In genomic region chr11:96973426-96973964, GRCm38 (mm10) we compare ENCODE assay signal across 7 mouse cellular contexts. TPM values are rescaled to one million over a fixed set of nuclear protein-coding genes. Genes with fewer than 3 reads are reported as not detected.
A peak's percentile ranks its signal among the peaks of the same experiment; 100 is the strongest.
DNase-seq lines count a peak whose midpoint lies in the region; ATAC-seq and TF ChIP-seq lines count a peak whose summit lies in the region.

No protein-coding gene starts in this region.

- H3K9me3 ChIP-seq in liver, embryonic 15.5 days (replicated peaks) = no peaks in the 10 kb centered on the region

- TF ChIP-seq CTCF in layer of hippocampus, adult 2 months (conservative IDR thresholded peaks at IDR 0.05) = no peak

- H3K9ac ChIP-seq in liver, embryonic 15.5 days = no peak overlapping the region

- no peak overlapping the region for H3K4me3 ChIP-seq in layer of hippocampus, adult 2 months
- no peak overlapping the region for H3K4me3 ChIP-seq in liver, embryonic 15.5 days (replicated peaks)

- H3K4me1 ChIP-seq in liver, embryonic 15.5 days (replicated peaks) = peaks cover 73% of the 10 kb centered on the region

- no peaks in the 10 kb centered on the region; the same call in 1 of the 2 replicates for H3K36me3 ChIP-seq in liver, embryonic 15.5 days (replicated peaks)

- no peak overlapping the region for H3K4me2 ChIP-seq in liver, embryonic 15.5 days

- peak overlapping the region; percentile 85 for H3K27ac ChIP-seq in layer of hippocampus, adult 2 months
- peak overlapping the region; percentile 60 for H3K27ac ChIP-seq in liver, embryonic 15.5 days (replicated peaks)

- H3K27me3 ChIP-seq in liver, embryonic 15.5 days = no peaks in the 10 kb centered on the region

- 84% methylated on average over 5 of the region's 5 CpGs for WGBS in liver, embryonic 15.5 days (ENCODE audit: insufficient replicate concordance)

- DNase-seq in layer of hippocampus, adult 2 months (ENCODE audit: low spot score in 2 of 2) = no peak
- no peak for DNase-seq in layer of hippocampus, postnatal 36 days
- peak; percentile 85 for DNase-seq in brain, adult 2 months (ENCODE audit: low read depth, low spot score)
- peak; percentile 69 to 82 for DNase-seq in cerebellum, postnatal 10 days
- DNase-seq in c-Kit-positive CD71-positive TER-119-positive erythroid progenitor cells, embryonic 14.5 days (ENCODE audit: low spot score) = no peak
- DNase-seq in yolk sac, embryonic 10.5 days (ENCODE audit: low spot score) = no peak

- no peak for ATAC-seq in liver, embryonic 15.5 days (ENCODE audit: insufficient read depth)

RNA-seq across cellular contexts. Expression of gene Sp2, which starts 9.3 kb away (rescaled TPM):
- total RNA-seq in layer of hippocampus, adult 2 months (2021) = 10 to 100 TPM; 15.9 to 17.2 TPM
- 10 to 100 TPM; 12.3 to 12.6 TPM for total RNA-seq in layer of hippocampus, postnatal 36 days (2021)
- polyA plus RNA-seq in liver, embryonic 15.5 days (2015; fragmentation: Nextera tagmentation; extraction: Ambion mirVana) = 17.6 and 18.0 TPM in 2 replicates

RNA-seq across cellular contexts. Expression of gene Pnpo, which starts 29.7 kb away (rescaled TPM):
- 10 to 100 TPM; 36.7 to 36.8 TPM for total RNA-seq in layer of hippocampus, adult 2 months (2021)
- 10 to 100 TPM; 29.8 to 34.5 TPM for total RNA-seq in layer of hippocampus, postnatal 36 days (2021)
- 719 and 785 TPM in 2 replicates for polyA plus RNA-seq in liver, embryonic 15.5 days (2015; fragmentation: Nextera tagmentation; extraction: Ambion mirVana)

RNA-seq across cellular contexts. Expression of gene Sp6, which starts 39.7 kb away (rescaled TPM):
- 1 to 10 TPM in 1 of 2 experiments, under 1 TPM in 1; 0.79 to 1.2 TPM for total RNA-seq in layer of hippocampus, adult 2 months (2021)
- 1 to 10 TPM in 1 of 2 experiments, under 1 TPM in 1; 0.78 to 1.2 TPM for total RNA-seq in layer of hippocampus, postnatal 36 days (2021)
- 0.03 and 0.05 TPM in 2 replicates for polyA plus RNA-seq in liver, embryonic 15.5 days (2015; fragmentation: Nextera tagmentation; extraction: Ambion mirVana)

RNA-seq across cellular contexts. Expression of gene Prr15l, which starts 45.6 kb away (rescaled TPM):
- not detected for total RNA-seq in layer of hippocampus, adult 2 months (2021)
- total RNA-seq in layer of hippocampus, postnatal 36 days (2021) = not detected
- 5.9 and 6.1 TPM in 2 replicates for polyA plus RNA-seq in liver, embryonic 15.5 days (2015; fragmentation: Nextera tagmentation; extraction: Ambion mirVana)

RNA-seq across cellular contexts. Expression of gene Scrn2, which starts 56.2 kb away (rescaled TPM):
- total RNA-seq in layer of hippocampus, adult 2 months (2021) = 1 to 10 TPM; 4.9 to 5.5 TPM
- total RNA-seq in layer of hippocampus, postnatal 36 days (2021) = 1 to 10 TPM; 4.5 to 4.9 TPM
- 11.8 and 13.2 TPM in 2 replicates for polyA plus RNA-seq in liver, embryonic 15.5 days (2015; fragmentation: Nextera tagmentation; extraction: Ambion mirVana)

Comparison
In these comparisons a context has a peak if more than half of its experiments do, and no peak if none do; other contexts are left out.
1. DNase-seq: peak in brain, adult 2 months (single experiment) and cerebellum, postnatal 10 days (2 of 2); none in layer of hippocampus, adult 2 months (0 of 2), layer of hippocampus, postnatal 36 days (0 of 2), c-Kit-positive CD71-positive TER-119-positive erythroid progenitor cells, embryonic 14.5 days (single experiment) and yolk sac, embryonic 10.5 days (single experiment).